Mouse (Mus musculus) cortical plate, adult 2 months (tissue): ENCODE data around the gene AI837181.

Source experiments
- CTCF ChIP-seq: fragments of 200-500 bp; IDR thresholded peaks from 2 replicates; pipeline ENCODE4 v1.5.1; 2011; ENCODE audit warnings: mild to moderate bottlenecking, control low read depth, low read length; ENCODE audit not compliant: insufficient read depth; ENCODE audit errors: extremely low read depth
- POLR2A ChIP-seq: fragments of 200-500 bp; IDR thresholded peaks from 2 replicates; pipeline ENCODE4 v1.6.1; 2011; ENCODE audit warnings: mild to moderate bottlenecking, low read length, control low read depth; ENCODE audit not compliant: insufficient read depth; ENCODE audit errors: extremely low read depth

GRCm38 (mm10) chr19:5409068-5409467 lies 15.9 kb upstream of the AI837181 start:
- TF ChIP-seq POLR2A: no peak
- no peak for TF ChIP-seq CTCF
